Mouse (Mus musculus): ENCODE data around the gene Wdr60.

Wdr60 gene

DNA sequence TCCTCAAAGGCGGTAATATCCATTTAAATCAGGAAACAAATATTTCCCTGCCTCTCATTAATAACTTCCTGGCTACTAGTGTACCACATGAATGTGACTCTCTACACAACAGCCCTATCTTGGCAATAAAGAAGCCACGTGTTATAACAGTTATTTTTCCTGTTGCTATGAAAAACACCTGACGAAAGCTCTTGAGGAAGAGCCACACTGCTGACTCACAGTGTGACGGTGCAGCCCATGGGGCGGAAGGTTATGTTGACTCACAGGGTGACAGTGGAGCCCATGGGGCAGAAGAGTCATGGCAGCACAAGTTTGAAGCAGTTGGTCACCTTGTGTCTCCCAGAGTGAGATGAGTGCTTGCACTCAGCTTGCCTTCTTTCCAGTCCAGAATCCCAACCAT, 6.6 kb upstream of the Wdr60 start:
- no peak for DNase-seq (ENCODE audit: low read depth, low spot score)

DNA sequence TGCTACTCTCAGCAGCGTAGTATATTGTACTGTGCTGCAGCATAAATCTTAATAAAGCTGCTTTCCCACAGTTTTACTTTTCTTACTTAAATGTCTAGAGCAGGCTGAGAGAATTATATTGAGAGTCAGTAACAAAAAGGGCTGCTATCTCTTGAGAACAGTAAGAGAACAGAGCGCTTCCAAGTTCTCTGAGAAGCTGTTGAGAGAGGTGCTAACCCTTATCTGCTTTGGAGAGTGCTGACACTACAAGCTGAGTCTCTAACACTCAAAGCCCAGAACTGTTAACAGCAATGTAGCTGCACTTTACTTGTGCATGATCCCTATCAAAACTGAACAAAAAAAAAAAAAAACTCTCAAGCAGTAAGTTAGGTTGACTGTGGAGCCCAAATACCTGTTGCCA, 2.5 kb upstream of the Wdr60 start:
- DNase-seq (ENCODE audit: low read depth, low spot score), result no peak

DNA sequence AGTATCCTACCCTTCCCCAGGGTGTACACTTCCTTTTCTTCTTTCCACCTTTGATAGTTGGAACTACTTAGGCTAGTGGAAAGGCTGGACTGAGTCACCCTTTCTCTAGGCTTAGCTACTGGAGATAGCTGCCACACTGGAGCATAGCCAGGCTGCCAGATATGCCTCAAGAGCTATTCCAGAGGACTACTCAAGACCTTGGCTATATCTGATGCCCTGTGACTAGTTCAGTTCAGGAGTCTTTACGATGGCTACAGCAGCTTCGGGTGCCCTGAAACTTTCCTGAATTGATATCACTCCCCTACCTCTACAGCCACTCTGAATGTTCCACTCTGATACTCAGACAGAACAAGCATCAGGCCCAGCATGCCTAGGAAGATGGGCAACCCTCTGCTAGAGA, 1.9 kb upstream of the Wdr60 start:
- DNase-seq (ENCODE audit: low read depth, low spot score), result no peak

GRCm38 (mm10) chr12:116258321-116258720, 4.5 kb downstream of the Wdr60 start:
- no peak for DNase-seq (ENCODE audit: low read depth, low spot score)

GRCm38 (mm10) chr12:116255636-116256035, 7.2 kb downstream of the Wdr60 start:
- DNase-seq (ENCODE audit: low read depth, low spot score), result no peak

DNA sequence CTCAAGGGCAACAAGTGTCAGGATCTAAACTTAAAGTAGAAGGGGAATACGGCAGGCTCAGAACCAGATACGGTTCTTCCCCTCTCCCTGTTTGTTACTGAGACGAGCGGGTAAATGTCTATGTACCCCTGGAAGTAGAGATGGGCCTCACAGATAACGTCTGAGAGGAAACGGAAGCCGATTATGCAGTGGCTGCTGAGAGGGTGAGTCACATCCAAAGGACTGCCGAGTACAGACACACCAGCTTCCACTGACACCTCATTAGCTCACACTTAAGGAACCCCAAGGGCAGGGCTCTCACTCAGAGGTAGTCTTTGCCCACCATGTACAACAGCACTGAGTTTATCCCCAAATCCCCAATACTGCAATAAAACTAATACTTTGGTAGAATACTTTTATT, 8.2 kb downstream of the Wdr60 start:
- no peak for DNase-seq (ENCODE audit: low read depth, low spot score)

DNA sequence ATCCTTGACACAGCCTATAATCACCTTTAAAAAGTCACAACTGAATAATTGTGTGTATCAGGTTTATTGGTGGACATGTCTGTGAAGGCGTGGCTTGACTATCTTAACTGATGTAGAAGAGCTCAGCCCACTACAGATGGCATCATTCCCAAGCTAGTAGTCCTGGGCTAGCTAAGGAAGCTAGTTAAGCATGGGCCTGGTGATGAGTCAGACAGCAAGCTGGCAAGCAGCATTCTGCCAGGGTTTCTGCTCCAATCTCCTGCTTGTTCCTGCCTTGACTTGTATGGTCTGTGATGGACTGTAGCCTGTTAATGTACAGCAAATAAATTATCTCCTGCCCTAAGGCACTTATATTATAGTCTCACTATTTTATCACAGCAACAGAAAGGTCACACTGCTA, 18.2 kb downstream of the Wdr60 start:
- no peak for DNase-seq (ENCODE audit: low read depth, low spot score)

GRCm38 (mm10) chr12:116238803-116239202, 24.0 kb downstream of the Wdr60 start:
- DNase-seq (ENCODE audit: low read depth, low spot score), result no peak

GRCm38 (mm10) chr12:116238370-116238769, 24.5 kb downstream of the Wdr60 start:
- no peak for DNase-seq (ENCODE audit: low read depth, low spot score)

- no peak for DNase-seq (ENCODE audit: low read depth, low spot score)
These were observed 26.2 kb downstream of the Wdr60 start for GRCm38 (mm10) chr12:116236658-116237057.

DNA sequence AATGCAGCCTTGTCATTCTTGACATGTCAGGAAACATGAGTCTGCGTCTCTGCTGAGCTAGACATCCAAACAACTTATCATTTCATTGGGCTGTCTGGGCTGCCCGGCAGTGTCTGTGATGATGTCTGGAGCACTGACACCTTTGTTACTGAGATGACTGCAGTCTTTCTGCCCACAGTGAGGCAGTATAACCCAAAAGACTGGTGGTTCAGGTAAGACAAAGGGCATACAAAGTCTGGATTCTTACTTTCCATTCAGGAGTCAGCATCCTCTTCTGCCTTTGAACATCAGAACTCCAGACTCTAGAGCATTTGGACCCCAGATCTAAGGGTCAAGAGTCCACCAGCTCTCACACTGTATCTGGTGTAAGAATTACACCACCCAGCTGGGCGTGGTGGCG, 27.5 kb downstream of the Wdr60 start:
- no peak for DNase-seq (ENCODE audit: low read depth, low spot score)

DNA sequence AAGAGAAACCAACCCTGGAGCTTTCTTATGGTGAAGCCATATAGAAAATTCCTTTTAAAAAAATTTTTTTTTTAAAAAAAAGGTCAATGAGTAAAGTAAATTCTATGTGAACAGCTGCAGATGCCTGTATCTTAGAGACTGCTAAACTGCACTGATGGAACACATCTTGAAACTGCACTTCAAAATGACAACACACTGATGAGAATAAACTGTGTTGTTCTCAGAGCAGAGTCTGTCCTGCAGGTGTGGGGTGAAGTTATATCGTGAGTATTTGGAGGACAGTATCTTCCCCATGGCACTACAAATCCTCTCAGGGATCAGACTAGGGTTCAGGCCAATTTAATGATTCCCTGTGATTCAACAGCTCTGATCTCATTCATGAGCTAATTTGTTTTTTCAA, 30.8 kb downstream of the Wdr60 start:
- no peak for DNase-seq (ENCODE audit: low read depth, low spot score)

DNA sequence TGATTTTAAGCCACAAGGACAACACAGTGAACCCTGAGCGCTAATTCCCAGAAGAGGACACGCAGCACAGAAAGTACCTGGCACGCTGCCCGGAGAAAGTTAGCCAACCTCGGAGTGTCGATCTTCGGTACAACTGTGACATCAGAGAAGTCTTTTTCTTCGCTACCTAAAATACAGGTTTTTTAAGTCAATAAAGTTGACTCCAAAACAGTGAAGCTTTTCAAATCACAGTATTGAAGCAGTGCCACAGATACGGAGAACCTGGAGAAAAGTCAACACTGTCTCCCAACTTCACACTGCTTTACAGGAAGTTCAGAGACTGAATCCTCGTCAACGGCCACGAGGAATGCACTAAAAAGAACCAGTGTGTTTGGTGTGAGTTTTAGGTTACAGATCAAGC, 31.2 kb downstream of the Wdr60 start:
- DNase-seq (ENCODE audit: low read depth, low spot score), result no peak

DNA sequence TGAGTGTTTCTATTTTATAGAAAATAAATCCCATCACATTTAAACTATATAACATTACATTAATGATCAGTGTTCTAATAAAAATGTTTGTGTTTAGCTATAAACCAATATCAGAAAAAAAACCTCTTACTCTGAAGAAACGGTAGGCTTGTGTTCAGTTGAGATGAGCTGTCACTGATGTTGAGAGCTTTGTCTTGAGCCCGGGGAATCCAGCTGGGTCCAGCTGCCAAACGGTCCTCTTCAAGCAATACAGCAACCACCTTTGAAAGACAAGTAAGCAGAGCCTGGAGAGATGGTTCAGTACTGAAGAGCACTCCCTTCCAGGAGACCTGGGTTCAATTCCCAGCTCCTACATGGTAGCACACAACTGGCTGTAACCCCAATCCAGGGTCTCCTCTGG, 33.4 kb downstream of the Wdr60 start:
- no peak for DNase-seq (ENCODE audit: low read depth, low spot score)

GRCm38 (mm10) chr12:116226289-116227057, 36.3 kb downstream of the Wdr60 start:
- DNase-seq (ENCODE audit: low read depth, low spot score), result no peak

DNA sequence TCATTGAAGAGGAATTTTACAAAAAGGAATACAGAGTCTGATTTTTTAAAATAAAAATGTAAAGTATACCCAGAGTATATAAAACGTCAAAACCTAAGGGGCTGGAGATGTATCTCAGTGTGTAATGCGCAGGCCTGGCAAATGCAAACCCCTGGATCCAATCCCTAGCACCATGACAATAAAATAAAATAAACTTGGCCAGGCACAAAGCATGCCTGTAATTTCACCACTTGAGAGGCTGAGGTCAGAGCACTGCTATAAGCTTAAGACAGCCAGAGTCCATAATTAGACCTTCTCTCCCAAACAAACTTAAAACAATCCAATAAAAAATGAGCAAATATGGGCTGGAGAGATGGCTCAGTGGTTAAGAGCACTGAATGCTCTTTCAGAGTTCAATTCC, 39.7 kb downstream of the Wdr60 start:
- no peak for DNase-seq (ENCODE audit: low read depth, low spot score)

GRCm38 (mm10) chr12:116207486-116207885, 55.3 kb downstream of the Wdr60 start:
- no peak for DNase-seq (ENCODE audit: low read depth, low spot score)

DNA sequence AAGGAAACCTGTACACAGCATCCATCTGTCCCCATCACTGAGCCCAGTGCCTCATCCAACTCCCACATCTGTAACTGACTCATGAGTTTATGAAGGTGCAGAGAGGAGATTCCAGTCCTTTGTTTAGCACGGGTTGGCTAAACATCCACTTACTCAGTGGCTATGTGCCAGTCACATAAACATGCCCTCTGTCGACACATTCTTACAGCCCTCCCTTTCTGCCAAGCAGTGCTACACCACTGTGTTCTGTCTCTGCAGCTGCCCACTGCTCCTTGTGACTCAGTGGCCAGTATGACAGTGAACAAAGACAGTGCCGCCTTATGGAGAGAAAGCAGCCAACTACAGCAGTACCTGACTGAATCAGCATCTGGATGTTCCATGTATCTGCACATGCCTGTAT, 57.1 kb downstream of the Wdr60 start:
- no peak for DNase-seq (ENCODE audit: low read depth, low spot score)

GRCm38 (mm10) chr12:116202176-116202981, 60.4 kb downstream of the Wdr60 start:
- peak; percentile 45 for DNase-seq (ENCODE audit: low read depth, low spot score)

GRCm38 (mm10) chr12:116198791-116199190, 64.0 kb downstream of the Wdr60 start:
- no peak for DNase-seq (ENCODE audit: low read depth, low spot score)

- DNase-seq (ENCODE audit: low read depth, low spot score), result no peak
These were observed 66.6 kb downstream of the Wdr60 start for GRCm38 (mm10) chr12:116196221-116196620.

- no peak for DNase-seq (ENCODE audit: low read depth, low spot score)
These were observed 68.2 kb downstream of the Wdr60 start for GRCm38 (mm10) chr12:116194641-116195040.

- DNase-seq (ENCODE audit: low read depth, low spot score), result no peak
These were observed 68.9 kb downstream of the Wdr60 start for GRCm38 (mm10) chr12:116193952-116194351.
